Mouse (Mus musculus) liver, postnatal 0 days (tissue): ENCODE data around the gene Slc38a3. TPM values are rescaled to one million over a fixed set of nuclear protein-coding genes. Genes with fewer than 3 reads are reported as not detected.

Experiments used
- ATAC-seq: fragments of 200-750 bp; cut with Nextera tagmentation; 2 replicates; pipeline ENCODE4 v1.8.0; 2017; ENCODE audit warnings: mild to moderate bottlenecking, moderate library complexity
- DNase-seq: peaks from one replicate; pipeline ENCODE4 v3.0.0-alpha.2; 2016
- H3K27ac ChIP-seq: fragments of 300-500 bp; sonication (generic); 2 replicates; pipeline ENCODE4 v1.5.1; 2014; ENCODE audit warnings: antibody characterized with exemption, moderate library complexity, mild to moderate bottlenecking, low read depth
- H3K27me3 ChIP-seq: fragments of 300-500 bp; sonication (generic); 2 replicates; pipeline ENCODE4 v1.6.1; 2014; ENCODE audit warnings: low read length, control low read depth, mixed read lengths; ENCODE audit not compliant: insufficient read depth
- H3K36me3 ChIP-seq: fragments of 300-500 bp; sonication (generic); replicated peaks from 2 replicates; pipeline ENCODE4 v1.6.1; 2014; ENCODE audit warnings: mild to moderate bottlenecking, control low read depth, low read length, moderate library complexity, mixed read lengths; ENCODE audit not compliant: insufficient read depth
- H3K4me1 ChIP-seq: fragments of 300-500 bp; sonication (generic); 2 replicates; pipeline ENCODE4 v1.6.1; 2014; ENCODE audit warnings: antibody characterized with exemption, mild to moderate bottlenecking, control low read depth; ENCODE audit not compliant: insufficient read depth
- H3K4me2 ChIP-seq: fragments of 300-500 bp; sonication (generic); 2 replicates; pipeline ENCODE4 v1.6.1; 2014; ENCODE audit warnings: low read depth, mild to moderate bottlenecking, low read length, moderate library complexity, mixed read lengths
- H3K4me3 ChIP-seq: fragments of 300-500 bp; sonication (generic); 2 replicates; pipeline ENCODE4 v1.5.1; 2014; ENCODE audit warnings: low read depth, low read length
- H3K9ac ChIP-seq: fragments of 300-500 bp; sonication (generic); replicated peaks from 2 replicates; pipeline ENCODE4 v1.6.1; 2014; ENCODE audit warnings: mild to moderate bottlenecking, moderate library complexity
- H3K9me3 ChIP-seq: fragments of 300-500 bp; sonication (generic); 2 replicates; pipeline ENCODE4 v1.6.1; 2016; ENCODE audit warnings: mild to moderate bottlenecking, control low read depth, low read length, mixed read lengths
- CTCF ChIP-seq: sonication (generic); IDR thresholded peaks from 2 replicates; pipeline ENCODE4 v1.5.1; 2016; ENCODE audit warnings: antibody characterized with exemption, low read depth
- EP300 ChIP-seq: IDR thresholded peaks from 2 replicates; pipeline ENCODE4 v1.6.1; 2016; ENCODE audit warnings: antibody characterized with exemption, low read depth, mild to moderate bottlenecking
- WGBS: fragments of 180-500 bp; shearing (Covaris S2); extraction: QIAGEN DNeasy Blood & Tissue Kit; methylation state at CpG from one replicate; pipeline ENCODE4 v1.1.7; 2014; ENCODE audit not compliant: insufficient replicate concordance; 5-methylcytosine and 5-hydroxymethylcytosine counted together
- polyA plus RNA-seq: library from polyadenylated mRNA; unstranded; fragments of >200 nt; fragmentation: Nextera tagmentation; extraction: Ambion mirVana; gene quantifications from 2 replicates; pipeline ENCODE4 v1.2.1, GENCODE M21; 2015

The Slc38a3 gene
- polyA plus RNA-seq, 1 experiment from 2014 or later, result 147 TPM

DNA sequence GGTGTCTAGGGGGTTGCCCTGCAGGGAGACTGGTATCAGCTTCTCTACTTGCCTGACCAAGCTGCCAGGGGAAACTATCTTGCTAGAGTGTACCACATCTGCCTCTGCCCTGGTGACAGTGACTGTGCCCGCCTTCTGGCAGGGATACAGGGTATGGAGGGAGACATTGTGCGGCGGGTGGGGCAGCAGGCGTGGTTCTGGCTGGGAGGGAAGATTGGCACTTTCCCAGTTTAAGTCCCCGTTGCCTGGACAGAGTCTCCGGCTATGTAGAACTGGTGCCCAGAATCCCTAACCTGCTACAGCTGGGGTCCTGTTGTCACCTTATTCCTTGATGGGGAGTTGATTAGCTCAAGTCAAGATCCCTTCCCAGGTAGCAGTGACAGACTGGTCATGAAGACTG, 36.9 kb downstream of the Slc38a3 start:
- Histone ChIP-seq H3K27me3 (no peaks in the 10 kb centered on the region), H3K4me3 (peak overlapping the region; percentile 99), H3K4me2 (peak overlapping the region; percentile 79), H3K36me3 (peaks cover 14% of the 10 kb centered on the region; the same call in 1 of the 2 replicates), H3K4me1 (peaks cover 58% of the 10 kb centered on the region), H3K27ac (peak overlapping the region; percentile 97), H3K9me3 (no peaks in the 10 kb centered on the region), H3K9ac (peak overlapping the region; percentile 99)
- ATAC-seq (peak; percentile 35), DNase-seq (peak; percentile 75)
- 28% methylated on average over 6 of the region's 6 CpGs for WGBS
- no peak for TF ChIP-seq CTCF
- TF ChIP-seq EP300, result 0 out of 2 replicates have a peak, but pooled peaks have one; percentile 18

DNA sequence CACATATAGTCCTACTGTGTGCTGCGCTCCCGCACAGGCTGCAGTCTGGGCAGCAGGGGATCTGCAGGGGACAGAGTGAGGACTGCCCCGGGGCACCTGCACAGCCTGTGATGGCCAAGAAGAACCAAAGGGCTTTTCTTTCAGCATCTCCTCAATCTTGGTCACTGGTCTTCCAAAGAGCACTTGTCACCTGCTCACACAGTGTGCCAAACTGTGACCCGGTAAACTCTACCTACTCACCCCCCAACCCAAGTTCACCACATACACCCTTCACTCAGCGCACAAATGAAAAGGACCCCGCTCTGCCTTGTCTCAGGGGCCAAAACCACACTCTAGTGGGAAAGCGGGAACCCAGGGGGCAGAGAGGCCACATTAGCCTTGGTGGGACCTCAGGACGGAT, 37.5 kb downstream of the Slc38a3 start:
- Histone ChIP-seq H3K36me3 (peaks cover 17% of the 10 kb centered on the region; the same call in 1 of the 2 replicates), H3K9me3 (no peaks in the 10 kb centered on the region), H3K27me3 (no peaks in the 10 kb centered on the region), H3K9ac (peak overlapping the region; percentile 99), H3K4me2 (peak overlapping the region; percentile 79), H3K4me3 (peak overlapping the region; percentile 99; the same call in 1 of the 2 replicates), H3K27ac (peak overlapping the region; percentile 97), H3K4me1 (peaks cover 65% of the 10 kb centered on the region)
- ATAC-seq (no peak), DNase-seq (no peak)
- no peak for TF ChIP-seq EP300
- WGBS, result 87% methylated on average over 8 of the region's 8 CpGs

- peak overlapping the region; percentile 97; the same call in 1 of the 2 replicates for H3K27ac ChIP-seq
- DNase-seq, result no peak
- 90% methylated on average over 9 of the region's 9 CpGs for WGBS
- H3K4me1 ChIP-seq, result peaks cover 69% of the 10 kb centered on the region
- H3K27me3 ChIP-seq, result no peaks in the 10 kb centered on the region
- 0 out of 2 replicates have a peak overlapping the region, but pooled peaks have one; percentile 99 for H3K9ac ChIP-seq
- TF ChIP-seq EP300, result no peak
- TF ChIP-seq CTCF, result no peak
- H3K36me3 ChIP-seq, result peaks cover 17% of the 10 kb centered on the region; the same call in 1 of the 2 replicates
- ATAC-seq, result no peak
- peak overlapping the region; percentile 99; the same call in 1 of the 2 replicates for H3K4me3 ChIP-seq
- peak overlapping the region; percentile 79; the same call in 1 of the 2 replicates for H3K4me2 ChIP-seq
- H3K9me3 ChIP-seq, result no peaks in the 10 kb centered on the region
These were observed 38.0 kb downstream of the Slc38a3 start for GRCm38 (mm10) chr9:107631311-107631826.

- peak overlapping the region; percentile 39; the same call in 1 of the 2 replicates for H3K9ac ChIP-seq
- 59% methylated on average over 4 of the region's 4 CpGs for WGBS
- H3K27me3 ChIP-seq, result no peaks in the 10 kb centered on the region
- TF ChIP-seq CTCF (no peak), EP300 (no peak)
- peak overlapping the region; percentile 85 for H3K27ac ChIP-seq
- H3K36me3 ChIP-seq, result peaks cover 20% of the 10 kb centered on the region; the same call in 1 of the 2 replicates
- no peak for ATAC-seq
- H3K4me2 ChIP-seq, result peak overlapping the region; percentile 42
- H3K4me3 ChIP-seq, result no peak overlapping the region
- no peak for DNase-seq
- peaks cover 69% of the 10 kb centered on the region for H3K4me1 ChIP-seq
- no peaks in the 10 kb centered on the region for H3K9me3 ChIP-seq
These were observed 38.8 kb downstream of the Slc38a3 start for GRCm38 (mm10) chr9:107630576-107630975.

DNA sequence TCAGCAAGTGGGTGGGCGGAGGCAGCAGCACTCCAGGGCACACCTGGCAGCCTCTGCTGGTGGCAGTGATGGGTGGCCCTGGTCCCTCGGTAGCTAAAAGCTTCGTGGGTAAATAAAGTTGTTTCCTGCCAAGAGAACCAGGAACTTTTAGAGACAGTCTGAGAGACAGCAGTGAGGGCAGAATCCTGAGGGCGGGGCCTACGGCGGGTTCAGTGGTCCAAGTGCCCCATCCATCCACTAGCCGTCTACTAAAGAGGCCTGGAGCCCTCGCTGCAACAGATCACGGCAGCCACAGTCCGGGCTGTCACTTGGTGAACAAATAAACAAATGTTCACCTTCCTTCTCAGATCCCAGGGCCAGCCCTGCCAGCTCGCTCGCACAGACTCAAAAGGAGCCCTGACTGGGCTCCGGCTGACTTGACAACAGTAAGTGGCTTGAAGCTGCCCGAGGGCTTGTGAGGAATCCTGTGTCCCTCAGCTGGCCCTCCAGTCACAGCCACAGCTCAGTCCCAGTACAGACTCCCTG, 39.4 kb downstream of the Slc38a3 start:
- Histone ChIP-seq H3K27me3 (no peaks in the 10 kb centered on the region), H3K4me1 (peaks cover 75% of the 10 kb centered on the region), H3K9me3 (no peaks in the 10 kb centered on the region), H3K27ac (peak overlapping the region; percentile 85), H3K9ac (peak overlapping the region; percentile 39; the same call in 1 of the 2 replicates), H3K4me3 (peak overlapping the region; percentile 21; the same call in 1 of the 2 replicates), H3K36me3 (peaks cover 20% of the 10 kb centered on the region), H3K4me2 (peak overlapping the region; percentile 42)
- ATAC-seq (no peak), DNase-seq (no peak)
- WGBS, result 46% methylated on average over 14 of the region's 14 CpGs
- TF ChIP-seq CTCF (no peak), EP300 (no peak)

DNA sequence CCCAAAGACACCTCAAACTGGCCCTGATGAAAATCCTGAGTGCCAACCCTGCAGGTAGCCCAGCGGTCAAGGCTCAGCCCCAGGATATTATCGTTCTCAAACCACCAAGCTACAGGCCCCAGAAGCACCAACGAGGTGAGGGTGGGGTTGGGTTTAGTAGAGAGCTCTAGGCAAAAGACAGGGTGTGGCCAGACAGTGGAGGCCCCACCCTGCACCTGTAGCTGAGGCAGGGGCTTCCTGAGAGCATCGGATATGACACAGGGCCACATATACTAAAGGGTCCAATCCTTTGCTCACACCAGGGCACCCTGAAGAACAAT, 40.0 kb downstream of the Slc38a3 start:
- no peak for ATAC-seq
- Histone ChIP-seq H3K4me1 (peaks cover 79% of the 10 kb centered on the region), H3K4me2 (peak overlapping the region; percentile 42), H3K36me3 (peaks cover 20% of the 10 kb centered on the region), H3K9ac (peak overlapping the region; percentile 39; the same call in 1 of the 2 replicates), H3K9me3 (no peaks in the 10 kb centered on the region), H3K27me3 (no peaks in the 10 kb centered on the region), H3K4me3 (peak overlapping the region; percentile 21), H3K27ac (peak overlapping the region; percentile 85)
- 16% methylated on average over 4 of the region's 4 CpGs for WGBS
- DNase-seq, result no peak
- TF ChIP-seq EP300, result no peak
- TF ChIP-seq CTCF, result no peak
